Mouse (Mus musculus): ENCODE data around the gene Tbce. TPM values are rescaled to one million over a fixed set of nuclear protein-coding genes. Genes with fewer than 3 reads are reported as not detected.
A peak's percentile ranks its signal among the peaks of the same experiment; 100 is the strongest.

Gene Tbce
- total and polyA plus RNA-seq, 3 experiments: 35.3 to 56.9 TPM; not detected in 1

GRCm38 (mm10) chr13:14044521-14044920 is 5.1 kb upstream of the Tbce start (continued):
- TF ChIP-seq MEF2A (IDR thresholded peaks at IDR 0.05; ENCODE audit: extremely low read depth, insufficient replicate concordance, low read depth, low read length, poor library complexity, severe bottlenecking): no peak
- TF ChIP-seq ZMIZ1 (IDR thresholded peaks at IDR 0.05; ENCODE audit: low read depth, low read length): no peak
- peak; percentile 94 for TF ChIP-seq RCOR1 (IDR thresholded peaks at IDR 0.05; ENCODE audit: low read depth, low read length)
- no peak for TF ChIP-seq ZC3H11A (IDR thresholded peaks at IDR 0.05; ENCODE audit: low read depth, low read length)
- no peak for TF ChIP-seq CTCF (IDR thresholded peaks at IDR 0.05 in 2 of 3, conservative IDR thresholded peaks at IDR 0.05 in 1 of 3; ENCODE audit: control insufficient read depth in 1 of 3, insufficient read depth in 1 of 3, low read depth in 2 of 3, low read length in 3 of 3, poor library complexity in 1 of 3, severe bottlenecking in 1 of 3)
- TF ChIP-seq GABPA (IDR thresholded peaks at IDR 0.05; ENCODE audit: low read depth, low read length): no peak
- TF ChIP-seq UBTF (IDR thresholded peaks at IDR 0.05; ENCODE audit: borderline replicate concordance, insufficient read depth, low read depth, low read length): no peak
- TF ChIP-seq E2F4 (IDR thresholded peaks at IDR 0.05; ENCODE audit: borderline replicate concordance, low read depth, low read length): no peak
- TF ChIP-seq SMC3 (IDR thresholded peaks at IDR 0.05; ENCODE audit: low read depth, low read length): no peak
- no peak for TF ChIP-seq BHLHE40 (IDR thresholded peaks at IDR 0.05; ENCODE audit: borderline replicate concordance, low read depth, low read length)
- no peak for TF ChIP-seq MAZ (IDR thresholded peaks at IDR 0.05; ENCODE audit: low read depth, low read length)

GRCm38 (mm10) chr13:14043851-14044250 is 4.4 kb upstream of the Tbce start:
- peaks cover 0 to 8% of the 10 kb centered on the region in 2 experiments; a peak in 3 of 4 replicates for H3K36me3 ChIP-seq (ENCODE audit: control insufficient read depth in 1 of 2, insufficient read depth in 2 of 2, low read length in 2 of 2)
- H3K79me2 ChIP-seq (ENCODE audit: control insufficient read depth, insufficient read depth, low read length, poor library complexity): peaks cover 5% of the 10 kb centered on the region
- no peak overlapping the region for H3K27ac ChIP-seq (ENCODE audit: control insufficient read depth, low read depth, low read length)
- DNase-seq (ENCODE audit: low read depth, low spot score): no peak
- H3K4me1 ChIP-seq (ENCODE audit: control insufficient read depth in 1 of 2, insufficient read depth in 2 of 2, low read length in 2 of 2): peaks cover 2 to 6% of the 10 kb centered on the region in 2 experiments; a peak in 3 of 4 replicates
- no peaks in the 10 kb centered on the region for H3K27me3 ChIP-seq (ENCODE audit: control insufficient read depth in 1 of 2, insufficient read depth in 2 of 2, low read length in 2 of 2)
- TF ChIP-seq ZC3H11A (IDR thresholded peaks at IDR 0.05; ENCODE audit: low read depth, low read length): no peak
- no peak for TF ChIP-seq POLR2AphosphoS2 (IDR thresholded peaks at IDR 0.05; ENCODE audit: low read length)
- no peak for TF ChIP-seq MAZ (IDR thresholded peaks at IDR 0.05; ENCODE audit: low read depth, low read length)
- no peak for TF ChIP-seq SMC3 (IDR thresholded peaks at IDR 0.05; ENCODE audit: low read depth, low read length)
- no peak overlapping the region for H3K4me3 ChIP-seq (ENCODE audit: control insufficient read depth in 1 of 2, insufficient read depth in 1 of 2, low read depth in 2 of 2, low read length in 2 of 2)
- no peak overlapping the region for H3K9ac ChIP-seq (ENCODE audit: control insufficient read depth, low read depth, low read length, poor library complexity, severe bottlenecking)
- no peaks in the 10 kb centered on the region for H3K9me3 ChIP-seq (replicated peaks; ENCODE audit: insufficient read depth, low read length)

- Histone ChIP-seq H3K9me3 (replicated peaks; ENCODE audit: insufficient read depth, low read length) (no peaks in the 10 kb centered on the region), H3K27me3 (ENCODE audit: control insufficient read depth in 1 of 2, insufficient read depth in 2 of 2, low read length in 2 of 2) (no peaks in the 10 kb centered on the region), H3K4me3 (ENCODE audit: control insufficient read depth in 1 of 2, insufficient read depth in 1 of 2, low read depth in 2 of 2, low read length in 2 of 2) (peak overlapping the region; percentile 70 to 94), H3K27ac (ENCODE audit: control insufficient read depth, low read depth, low read length) (peak overlapping the region; percentile 85), H3K9ac (ENCODE audit: control insufficient read depth, low read depth, low read length, poor library complexity, severe bottlenecking) (peak overlapping the region; percentile 75), H3K79me2 (ENCODE audit: control insufficient read depth, insufficient read depth, low read length, poor library complexity) (peaks cover 25% of the 10 kb centered on the region), H3K4me1 (ENCODE audit: control insufficient read depth in 1 of 2, insufficient read depth in 2 of 2, low read length in 2 of 2) (peaks cover 2 to 8% of the 10 kb centered on the region in 2 experiments; a peak in 3 of 4 replicates), H3K36me3 (ENCODE audit: control insufficient read depth in 1 of 2, insufficient read depth in 2 of 2, low read length in 2 of 2) (peaks cover 4 to 15% of the 10 kb centered on the region in 2 experiments; a peak in 3 of 4 replicates)
- peak; percentile 85 for DNase-seq (ENCODE audit: low read depth, low spot score)
- TF ChIP-seq KAT2A (conservative IDR thresholded peaks at IDR 0.05; ENCODE audit: low read depth, low read length): no peak
- no peak for TF ChIP-seq ZNF384 (IDR thresholded peaks at IDR 0.05; ENCODE audit: low read depth, low read length)
- no peak for TF ChIP-seq GABPA (IDR thresholded peaks at IDR 0.05; ENCODE audit: low read depth, low read length)
- no peak for TF ChIP-seq ZMIZ1 (IDR thresholded peaks at IDR 0.05; ENCODE audit: low read depth, low read length)
- TF ChIP-seq JUND (IDR thresholded peaks at IDR 0.05; ENCODE audit: low read depth, low read length): peak; percentile 81; the same call in 1 of the 2 replicates
- TF ChIP-seq CHD1 (IDR thresholded peaks at IDR 0.05; ENCODE audit: low read depth, low read length): no peak
- TF ChIP-seq EP300 (IDR thresholded peaks at IDR 0.05; ENCODE audit: low read depth in 1 of 2, low read length in 2 of 2): peak in 1 of 2 experiments; percentile 27; a peak in 1 of 4 replicates
- no peak for TF ChIP-seq ZC3H11A (IDR thresholded peaks at IDR 0.05; ENCODE audit: low read depth, low read length)
- no peak for TF ChIP-seq MYB (IDR thresholded peaks at IDR 0.05; ENCODE audit: low read depth, low read length)
- TF ChIP-seq BHLHE40 (IDR thresholded peaks at IDR 0.05; ENCODE audit: borderline replicate concordance, low read depth, low read length): no peak
- TF ChIP-seq TCF12 (IDR thresholded peaks at IDR 0.05; ENCODE audit: low read depth, low read length): no peak
- no peak for TF ChIP-seq MAFK (IDR thresholded peaks at IDR 0.05; ENCODE audit: borderline replicate concordance, low read depth, low read length)
- TF ChIP-seq SIN3A (IDR thresholded peaks at IDR 0.05; ENCODE audit: low read length): 0 out of 2 replicates have a peak, but pooled peaks have one; percentile 32
- TF ChIP-seq ZKSCAN1 (IDR thresholded peaks at IDR 0.05; ENCODE audit: low read depth, low read length): no peak
- TF ChIP-seq CHD2 (IDR thresholded peaks at IDR 0.05; ENCODE audit: low read length): no peak
- TF ChIP-seq POLR2A (IDR thresholded peaks at IDR 0.05; ENCODE audit: control insufficient read depth in 1 of 2, insufficient read depth in 1 of 2, low read depth in 1 of 2, low read length in 2 of 2, poor library complexity in 1 of 2): no peak
- TF ChIP-seq UBTF (IDR thresholded peaks at IDR 0.05; ENCODE audit: borderline replicate concordance, insufficient read depth, low read depth, low read length): no peak
- no peak for TF ChIP-seq NRF1 (IDR thresholded peaks at IDR 0.05; ENCODE audit: insufficient read depth, low read depth, low read length, poor library complexity, severe bottlenecking)
- peak; percentile 69; the same call in 1 of the 2 replicates for TF ChIP-seq ETS1 (IDR thresholded peaks at IDR 0.05; ENCODE audit: low read depth, low read length)
- TF ChIP-seq SMC3 (IDR thresholded peaks at IDR 0.05; ENCODE audit: low read depth, low read length): no peak
- no peak for TF ChIP-seq RAD21 (IDR thresholded peaks at IDR 0.05; ENCODE audit: low read depth, low read length)
Measured at GRCm38 (mm10) chr13:14040186-14040585, 748 bp upstream of the Tbce start.

Data from MEL (cell line).